Mouse (Mus musculus): ENCODE data around the gene Bmp7. TPM values are rescaled to one million over a fixed set of nuclear protein-coding genes. Genes with fewer than 3 reads are reported as not detected.

The Bmp7 gene
- total RNA-seq, 2 experiments from 2014 or later = 12.8 to 13.9 TPM

Small RNA genes lying within 50 kb of the gene (microRNA-seq; reads per million reads assigned to microRNA genes)
- 0 reads per million in 2 experiments for gene Gm22773

Other genes starting within 250 kb of the Bmp7 start
- under 1 TPM; 0.23 to 0.28 TPM for gene Spo11, start 37.4 kb upstream of the Bmp7 start, total RNA-seq (2021)
- 10 to 100 TPM; 55.2 to 61.0 TPM for gene Rae1, start 59.8 kb upstream of the Bmp7 start, total RNA-seq (2021)
- 1 to 10 TPM; 3.4 to 3.9 TPM for gene Rbm38, start 80.2 kb upstream of the Bmp7 start, total RNA-seq (2021)
- not detected for gene Ctcfl, start 179.2 kb upstream of the Bmp7 start, total RNA-seq (2021)
- not detected for gene Pck1, start 212.7 kb upstream of the Bmp7 start, total RNA-seq (2021)